Mouse (Mus musculus): ENCODE results near the gene Gm37240.

Gm37240 gene

GRCm38 (mm10) chr3:85212751-85213350 is 674.5 kb downstream of the Gm37240 start:
- no peak for DNase-seq

- DNase-seq = no peak
These were observed 677.2 kb downstream of the Gm37240 start for GRCm38 (mm10) chr3:85209887-85210844.

- DNase-seq = no peak
These were observed 680.8 kb downstream of the Gm37240 start for GRCm38 (mm10) chr3:85206475-85206874.

DNA sequence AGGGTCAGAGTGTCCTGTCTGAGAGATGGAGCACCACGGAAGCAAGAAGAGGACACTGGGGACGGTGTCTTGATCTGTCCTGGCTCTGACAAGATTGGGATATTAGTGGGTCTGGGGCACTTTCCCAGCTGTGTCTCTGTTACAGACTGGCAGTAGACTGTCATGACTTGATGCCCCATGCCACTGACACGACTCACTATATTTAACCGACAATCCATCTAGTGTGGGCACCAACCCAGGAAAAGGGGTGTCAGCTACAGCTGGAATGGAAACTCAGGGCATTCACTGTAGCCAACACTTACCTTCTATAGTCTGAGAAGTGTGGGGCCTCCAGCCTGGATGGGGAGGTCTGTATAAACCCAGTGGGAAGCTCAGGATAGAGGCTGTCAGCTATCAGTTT is 681.4 kb downstream of the Gm37240 start:
- DNase-seq = no peak

DNA sequence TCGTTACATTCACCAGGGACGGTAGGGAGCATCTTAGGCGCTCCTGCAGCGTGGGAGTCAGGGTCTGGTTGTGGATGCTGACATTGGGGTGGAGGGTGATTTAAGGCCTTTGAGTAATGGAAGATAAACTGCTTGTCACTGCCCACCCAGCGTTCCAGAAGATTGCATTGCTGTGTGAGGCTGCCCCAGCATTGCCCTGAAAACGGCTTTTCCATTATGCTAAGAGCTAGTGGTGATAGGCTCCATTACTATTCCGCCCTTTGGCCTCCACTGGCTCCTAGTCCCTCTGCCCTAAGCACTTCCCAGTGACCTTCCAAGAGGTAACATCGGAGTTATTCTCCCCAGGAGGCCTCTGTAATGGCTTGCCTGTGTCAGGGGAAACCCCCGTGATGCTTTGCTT is 683.7 kb downstream of the Gm37240 start:
- no peak for DNase-seq

GRCm38 (mm10) chr3:85202726-85203125 is 684.6 kb downstream of the Gm37240 start:
- no peak for DNase-seq

GRCm38 (mm10) chr3:85201785-85202184 is 685.5 kb downstream of the Gm37240 start:
- no peak for DNase-seq

DNA sequence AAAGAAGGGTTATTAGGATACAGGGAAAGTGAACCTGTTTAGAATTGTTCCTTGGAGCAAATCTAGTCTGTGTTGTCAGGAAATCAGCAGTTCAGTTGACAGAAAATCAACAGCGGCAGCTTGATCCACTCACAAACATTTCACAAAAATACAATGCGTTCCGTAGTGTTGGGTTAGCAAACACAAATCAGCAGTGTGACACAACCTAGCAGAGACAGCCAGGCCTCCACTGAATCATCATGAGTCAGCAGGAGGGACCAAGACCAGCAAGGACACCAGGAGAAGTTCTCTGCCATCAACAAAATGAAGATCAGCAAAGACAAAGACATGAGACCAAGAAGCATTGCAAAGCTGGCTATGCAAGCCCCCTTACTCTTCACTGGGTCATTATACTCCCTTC is 688.8 kb downstream of the Gm37240 start:
- DNase-seq = no peak

- DNase-seq = no peak
These were observed 690.2 kb downstream of the Gm37240 start for GRCm38 (mm10) chr3:85197148-85197547.

DNA sequence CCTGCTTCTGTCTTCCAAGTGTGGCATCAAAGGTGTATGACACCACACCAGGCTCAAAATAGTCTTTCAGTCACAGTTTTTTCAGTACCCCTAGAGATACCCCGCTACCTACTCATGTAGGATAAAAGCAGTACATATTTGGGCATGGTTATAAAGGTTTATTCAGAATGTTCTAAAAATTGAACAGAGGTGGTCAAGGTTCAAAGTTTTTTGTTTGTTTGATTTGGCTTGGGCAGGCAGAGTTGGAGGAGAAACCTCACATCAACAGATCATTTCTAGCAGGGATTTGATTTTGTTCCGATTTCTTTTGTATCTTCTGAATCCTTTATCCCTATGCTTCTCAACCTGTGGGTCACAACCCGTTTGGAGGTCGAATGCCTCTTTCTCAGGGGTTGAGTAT is 690.7 kb downstream of the Gm37240 start:
- no peak for DNase-seq

GRCm38 (mm10) chr3:85195068-85195481 is 692.2 kb downstream of the Gm37240 start:
- DNase-seq = no peak

DNA sequence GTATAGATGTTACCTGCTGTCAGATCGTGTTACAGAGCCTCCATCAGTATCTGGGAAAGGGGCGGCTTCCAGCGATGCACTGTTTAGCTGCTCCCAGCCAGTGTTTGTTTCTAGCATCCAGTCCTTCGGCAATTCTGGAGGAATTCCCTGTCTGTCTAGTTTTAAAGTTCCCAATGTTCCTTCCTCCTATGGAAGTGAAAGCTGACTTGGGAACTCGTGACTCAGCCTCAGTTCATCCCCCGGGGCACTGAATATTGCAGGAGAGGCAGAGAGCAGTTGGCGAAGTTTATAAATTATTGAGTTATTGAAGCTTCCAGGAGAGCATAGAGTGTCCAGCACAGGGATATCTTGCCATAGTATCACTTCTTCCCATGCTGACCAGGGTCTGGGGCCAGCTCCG is 697.5 kb downstream of the Gm37240 start:
- no peak for DNase-seq

DNA sequence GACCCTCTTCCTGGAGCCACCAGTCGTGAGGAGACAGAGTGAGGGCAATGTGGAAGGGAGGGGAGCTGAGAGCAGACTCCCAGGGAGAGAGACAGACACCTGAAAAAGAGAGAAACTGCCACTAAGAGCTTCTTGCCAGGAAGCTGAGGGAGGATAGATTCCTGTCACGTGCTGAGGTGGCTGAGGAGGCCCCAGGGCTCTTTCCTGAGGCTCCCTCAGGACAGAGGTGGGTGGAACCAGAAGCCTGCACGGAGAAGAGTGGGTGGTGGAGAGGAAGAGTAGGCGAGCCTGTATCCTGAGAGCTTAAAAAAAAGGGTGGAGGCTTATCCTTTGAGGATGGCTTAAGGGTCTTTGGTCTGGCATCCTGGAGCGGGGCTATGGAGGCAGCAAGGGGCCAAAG is 699.0 kb downstream of the Gm37240 start:
- no peak for DNase-seq

DNA sequence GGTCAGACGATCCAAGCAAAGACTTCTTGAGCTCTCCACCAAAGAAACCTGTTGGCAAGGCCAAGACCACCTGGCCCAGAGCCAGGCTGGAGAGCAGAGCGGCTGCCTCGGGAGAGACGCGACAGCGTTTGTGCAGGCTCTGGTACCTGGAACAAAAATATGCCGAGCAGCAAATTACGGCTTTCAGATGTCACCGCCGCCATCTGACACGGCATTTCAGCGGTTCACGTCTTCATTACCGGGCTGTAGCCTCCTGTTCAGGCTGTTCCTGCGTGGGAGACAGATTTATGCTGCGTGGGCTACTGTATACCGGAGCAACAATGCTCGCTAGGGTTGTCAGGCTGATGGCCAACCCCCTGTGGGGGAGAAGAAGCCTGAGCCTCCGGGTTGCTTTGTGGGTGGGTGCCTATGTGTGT is 700.6 kb downstream of the Gm37240 start:
- DNase-seq = peak; percentile 65

GRCm38 (mm10) chr3:85185827-85186226 is 701.5 kb downstream of the Gm37240 start:
- peak; percentile 21 for DNase-seq

- no peak for DNase-seq
These were observed 702.4 kb downstream of the Gm37240 start for GRCm38 (mm10) chr3:85184916-85185315.

GRCm38 (mm10) chr3:85184151-85184550 is 703.2 kb downstream of the Gm37240 start:
- DNase-seq = no peak

GRCm38 (mm10) chr3:85176736-85177135 is 710.6 kb downstream of the Gm37240 start:
- no peak for DNase-seq

DNA sequence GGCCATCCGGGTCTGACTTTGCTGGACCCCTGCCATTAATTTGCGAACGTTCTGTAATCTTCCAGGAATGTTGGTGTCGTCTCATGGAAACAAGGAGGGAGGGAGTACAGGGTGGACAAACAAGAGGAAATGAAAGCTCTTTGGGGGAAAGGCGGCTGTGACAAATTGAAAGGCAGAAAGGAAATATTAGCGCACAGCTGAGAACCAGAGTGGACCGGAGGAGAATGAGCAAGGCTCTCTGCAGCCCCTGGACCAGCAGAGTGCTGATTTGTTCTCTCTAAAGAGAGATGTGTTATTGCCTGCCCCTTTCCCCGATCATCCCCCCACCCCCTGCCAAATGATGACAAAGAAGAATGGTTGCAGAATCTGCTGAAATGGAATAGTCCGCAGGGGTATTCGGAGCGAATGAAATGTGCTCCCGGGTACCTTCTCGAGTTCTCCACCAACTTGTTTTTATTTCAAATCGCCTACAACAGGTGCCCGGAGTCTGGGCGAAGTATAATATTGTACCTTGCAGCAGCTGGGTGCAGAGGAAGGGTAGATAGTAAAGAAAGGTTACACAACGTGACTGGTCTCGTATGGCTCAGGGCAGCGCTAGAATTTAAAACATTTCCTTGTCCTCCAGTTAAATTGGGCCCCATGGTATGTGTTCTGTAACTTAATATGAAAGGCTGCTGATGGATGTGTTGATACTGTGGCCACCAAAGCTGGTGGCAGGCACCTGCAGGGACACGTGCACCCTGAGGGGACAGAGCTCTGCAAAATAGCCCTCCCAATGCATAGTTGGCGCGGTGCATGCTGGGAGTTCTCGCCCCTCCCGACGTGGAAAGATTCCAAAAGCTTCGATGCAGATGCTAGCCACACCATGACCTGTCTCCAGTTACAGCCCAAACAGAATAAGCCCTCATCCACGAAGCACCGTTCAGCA is 712.5 kb downstream of the Gm37240 start:
- no peak for DNase-seq

DNA sequence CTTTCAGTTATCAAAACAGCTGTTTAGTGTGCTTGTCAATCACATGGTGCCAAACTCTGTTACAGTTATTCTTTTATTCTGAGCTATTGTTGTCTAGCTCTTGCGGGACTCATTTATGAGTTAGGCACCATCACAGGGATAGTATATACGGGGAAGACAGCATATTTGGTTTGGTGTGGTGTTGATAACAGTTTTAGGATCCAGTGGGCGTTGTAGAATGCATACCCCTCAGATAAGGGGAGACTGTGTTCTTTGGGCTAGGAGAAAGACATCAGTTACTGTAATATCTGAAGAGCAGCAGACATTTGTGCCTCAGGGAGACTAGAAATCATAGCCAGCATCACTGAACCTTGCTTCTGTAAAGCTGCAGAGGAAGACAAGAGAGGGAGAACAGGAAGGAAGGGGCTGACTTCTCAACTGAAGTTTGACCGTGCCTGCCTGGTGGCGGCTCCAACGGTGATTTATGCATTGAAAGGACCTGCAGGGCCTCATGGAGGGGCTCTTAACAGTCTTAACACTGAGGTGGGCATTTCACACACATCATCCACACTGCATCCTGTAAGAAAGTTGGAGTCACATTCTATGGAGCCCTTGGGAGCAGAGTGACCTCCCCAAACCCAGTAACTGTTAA is 713.8 kb downstream of the Gm37240 start:
- no peak for DNase-seq

DNA sequence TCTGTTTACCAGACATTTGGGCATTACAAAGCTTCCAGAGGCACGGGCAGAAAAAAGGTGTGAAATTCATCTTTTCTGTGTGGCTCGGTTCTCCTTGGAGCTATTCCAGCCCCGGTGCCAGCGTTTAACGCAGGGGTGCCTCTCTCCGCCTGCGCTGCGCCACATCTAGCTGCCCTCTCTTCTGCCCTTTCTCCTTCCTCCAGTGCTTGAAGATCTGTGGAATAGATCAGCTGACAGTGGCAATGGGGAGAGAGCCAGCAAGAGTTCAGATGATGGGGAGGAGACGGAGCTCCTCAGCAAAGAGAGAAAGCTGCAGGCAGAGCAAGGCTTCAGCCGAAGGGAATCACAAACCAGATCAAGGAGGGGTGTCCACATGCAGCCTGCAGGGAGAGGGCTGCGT is 714.8 kb downstream of the Gm37240 start:
- no peak for DNase-seq

- no peak for DNase-seq
These were observed 715.2 kb downstream of the Gm37240 start for GRCm38 (mm10) chr3:85172096-85172495.

DNA sequence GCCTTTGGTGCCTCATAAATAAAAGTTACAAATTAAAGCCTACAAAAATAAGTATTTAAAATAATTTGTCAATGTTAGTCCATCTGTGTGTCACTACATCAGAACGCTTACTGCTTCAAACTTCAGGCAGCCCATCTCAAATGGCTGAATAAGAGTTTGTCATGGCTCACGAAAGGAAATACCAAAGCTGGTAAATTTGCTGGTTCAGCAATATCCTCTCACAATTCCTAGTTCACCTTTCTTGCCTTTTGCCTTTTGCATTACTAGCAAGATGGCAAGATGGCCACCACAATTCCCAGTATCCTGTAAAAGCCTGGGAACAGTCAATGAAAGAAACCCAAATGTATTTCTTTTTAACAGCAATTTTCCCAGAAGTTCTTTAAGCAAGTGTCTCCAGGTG is 718.5 kb downstream of the Gm37240 start:
- no peak for DNase-seq
